Mouse (Mus musculus) v-Abl transformed pro-B cells (cell line): ENCODE data around the gene Nt5c1a.

Experiments used
- in situ Hi-C, 2 experiments: fragments of 400-800 bp; cut with MboI; formaldehyde crosslinking; loops; one replicate each; pipeline ENCODE4 v1.15.1; 2025; ENCODE audit not compliant: unreplicated experiment in 2 of 2

Gene Nt5c1a

DNA sequence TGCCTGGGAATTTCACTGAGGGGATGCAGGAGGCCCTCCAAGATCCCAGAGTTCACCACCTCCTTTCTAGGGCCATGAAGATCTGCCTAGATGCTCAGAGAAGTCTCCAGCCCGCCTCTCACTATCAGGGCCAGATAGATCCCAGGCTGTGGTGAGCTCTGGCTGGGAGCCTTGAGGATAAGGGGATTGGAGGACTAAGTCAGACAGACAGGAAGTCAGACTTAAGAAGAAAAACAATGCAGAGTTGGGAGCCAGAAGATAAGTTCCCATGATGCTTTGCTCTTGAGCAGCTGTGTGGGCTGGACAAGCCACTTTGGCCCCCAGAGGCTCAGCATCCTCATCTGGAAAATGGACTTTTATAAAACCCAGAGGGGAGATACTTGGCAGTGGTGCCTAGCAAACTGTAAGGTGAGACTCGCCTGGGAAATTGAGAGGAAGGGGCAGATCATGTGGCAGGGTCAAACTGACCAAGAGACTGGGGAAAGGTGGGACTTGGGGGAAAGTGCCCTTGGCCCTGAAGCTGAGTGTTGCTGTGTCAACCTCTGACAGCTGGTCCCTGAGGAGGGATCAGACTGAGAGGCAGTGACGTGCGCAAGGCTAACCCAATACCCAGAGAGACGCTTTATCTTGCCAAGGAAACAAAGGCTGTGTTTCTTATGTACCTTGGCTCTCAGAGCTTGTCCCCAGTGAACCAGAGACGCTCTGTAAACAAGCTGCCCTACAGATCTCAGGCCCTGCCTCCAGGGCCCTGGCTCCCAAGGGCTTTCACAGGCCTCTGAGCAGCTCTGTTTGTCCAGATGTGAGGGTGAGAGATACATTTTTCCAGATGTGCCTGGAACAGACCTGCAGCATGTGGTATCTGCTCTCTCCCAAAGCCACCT, 36.3 kb downstream of the Nt5c1a start:
- in situ Hi-C loops, result loop anchor here (10.0 to 25.0 kb wide), 5 partner anchors 383 to 1900 kb away; partner anchors contain the start of genes Zc3h12a (in 2 of the 2), Fhl3 (in 1 of the 2) and Sf3a3 (in 1 of the 2)

DNA sequence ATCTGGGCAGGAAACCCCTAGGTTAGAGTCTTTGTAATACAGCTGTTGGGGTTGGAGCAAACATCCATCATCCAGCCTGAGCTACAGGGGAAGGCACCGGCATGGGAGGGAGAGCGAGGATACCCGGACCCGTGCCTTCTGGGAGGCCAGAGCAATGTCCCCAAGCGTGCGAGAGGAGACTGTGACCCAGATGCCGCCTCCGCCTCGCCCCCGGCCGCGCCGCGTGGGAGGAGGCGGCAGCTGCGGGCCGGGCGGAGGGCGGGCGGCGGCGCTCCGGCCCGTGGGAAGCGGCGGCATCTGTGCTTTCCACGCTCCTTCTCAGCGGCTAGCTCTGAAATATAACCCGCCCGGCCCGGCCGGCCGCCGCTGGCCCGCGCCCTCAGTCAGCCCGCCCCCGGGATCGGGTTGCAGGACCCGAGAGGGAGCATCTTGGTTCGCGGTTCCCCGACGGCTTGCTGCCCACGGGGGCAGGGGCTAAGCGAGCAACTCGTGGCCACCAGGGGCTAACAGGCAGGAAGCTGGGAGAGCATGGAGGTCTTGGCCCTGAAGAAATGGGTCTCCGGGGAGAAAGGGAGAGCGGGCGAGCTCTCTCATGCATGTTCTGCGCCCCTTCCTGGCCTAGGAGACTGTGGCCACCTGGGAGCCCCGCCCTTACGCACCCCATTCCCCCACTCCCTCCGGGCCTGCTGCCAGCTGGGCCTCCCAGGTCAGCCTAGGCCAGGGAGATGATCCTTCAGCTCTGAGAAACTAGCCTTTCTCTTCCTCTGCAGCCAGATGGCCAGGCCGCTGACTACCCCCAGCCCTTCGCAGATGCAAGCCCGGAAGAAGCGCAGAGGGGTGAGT, 38.3 kb downstream of the Nt5c1a start:
- in situ Hi-C loops, result loop anchor here (10.0 to 25.0 kb wide), 5 partner anchors 385 to 1898 kb away; partner anchors contain the start of genes Zc3h12a (in 2 of the 2), Fhl3 (in 1 of the 2) and Sf3a3 (in 1 of the 2)

DNA sequence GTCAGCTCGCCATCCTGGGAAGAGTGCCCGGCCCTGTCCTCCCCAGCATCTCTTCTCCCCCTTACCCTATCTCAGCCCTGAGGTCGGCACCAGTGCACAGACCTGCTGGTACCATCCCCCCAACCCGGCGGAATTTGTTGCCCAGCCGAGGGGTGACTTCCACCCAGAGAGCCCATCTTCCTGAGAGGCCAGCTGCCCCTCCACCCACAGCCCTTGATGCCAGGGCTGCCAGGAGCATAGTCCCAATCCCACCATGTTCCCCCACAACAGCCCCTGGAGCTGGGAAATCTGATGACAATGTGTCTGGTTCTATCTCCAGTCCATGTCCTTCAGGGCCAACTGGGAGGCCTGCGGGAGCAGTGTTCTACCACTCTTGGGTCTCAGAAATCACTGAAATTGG, 44.9 kb downstream of the Nt5c1a start:
- in situ Hi-C loops, result loop anchor here (25.0 kb wide), 3 partner anchors 691 to 1891 kb away; partner anchors contain the start of genes Fhl3 (in 1 of the 2), Sf3a3 (in 1 of the 2) and Zc3h12a (in 1 of the 2)

DNA sequence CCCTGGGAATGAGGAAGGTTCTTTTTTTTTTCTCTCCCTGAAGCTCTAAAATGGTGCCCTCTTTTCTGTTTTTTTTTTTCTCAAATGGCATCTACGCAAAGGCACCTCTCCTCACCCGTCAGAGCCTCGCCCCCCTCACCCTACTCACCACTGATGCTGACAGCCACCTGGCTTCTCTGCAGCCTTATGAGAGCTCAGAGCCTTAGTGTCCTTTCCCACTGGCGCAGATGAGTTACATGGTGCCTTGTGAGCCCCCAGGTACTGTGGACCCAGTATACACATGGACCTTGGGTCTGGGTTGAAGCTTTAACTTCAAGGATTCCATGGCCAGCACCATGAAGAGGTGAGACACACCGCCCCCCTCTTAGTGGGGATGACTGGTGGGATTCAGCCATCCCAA, 45.3 kb downstream of the Nt5c1a start:
- in situ Hi-C loops, result loop anchor here (25.0 kb wide), 3 partner anchors 691 to 1891 kb away; partner anchors contain the start of genes Fhl3 (in 1 of the 2), Sf3a3 (in 1 of the 2) and Zc3h12a (in 1 of the 2)

DNA sequence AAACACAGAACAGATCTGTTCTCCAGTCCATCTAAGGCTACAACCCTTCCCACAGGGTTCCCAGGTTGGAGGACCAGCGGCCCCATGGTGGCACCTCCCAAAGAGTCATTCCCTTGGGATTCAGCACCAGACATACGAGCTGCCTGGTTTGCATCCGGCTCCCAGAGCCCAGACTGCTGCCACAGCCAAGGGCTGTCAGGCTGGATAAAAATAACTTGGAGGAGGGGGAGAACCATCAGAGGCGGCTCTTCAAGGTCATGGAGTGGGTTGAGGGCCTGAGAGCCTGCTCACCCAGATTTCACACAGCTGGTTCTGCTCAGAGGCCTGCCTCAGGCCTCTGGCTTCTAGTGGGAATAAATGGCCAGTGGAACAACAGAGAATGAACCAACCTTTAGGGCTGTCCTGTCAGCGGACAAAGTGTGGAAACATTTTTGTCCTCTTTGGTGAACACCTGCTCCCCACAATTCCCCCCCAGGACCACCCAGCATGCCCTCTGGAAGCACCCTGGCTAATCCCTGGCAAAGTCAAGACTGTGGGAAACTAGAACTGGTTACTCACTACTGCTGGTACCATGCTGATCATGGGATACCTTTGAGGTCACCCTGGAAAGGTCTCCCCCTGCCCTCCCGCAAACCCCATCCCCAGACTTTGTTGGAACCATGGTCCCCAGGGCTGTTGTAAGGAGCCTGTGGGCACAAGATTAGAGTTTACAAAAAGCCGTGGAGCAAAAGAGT, 46.0 kb downstream of the Nt5c1a start:
- in situ Hi-C loops, result loop anchor here (25.0 kb wide), 3 partner anchors 690 to 1890 kb away; partner anchors contain the start of genes Fhl3 (in 1 of the 2), Sf3a3 (in 1 of the 2) and Zc3h12a (in 1 of the 2)

DNA sequence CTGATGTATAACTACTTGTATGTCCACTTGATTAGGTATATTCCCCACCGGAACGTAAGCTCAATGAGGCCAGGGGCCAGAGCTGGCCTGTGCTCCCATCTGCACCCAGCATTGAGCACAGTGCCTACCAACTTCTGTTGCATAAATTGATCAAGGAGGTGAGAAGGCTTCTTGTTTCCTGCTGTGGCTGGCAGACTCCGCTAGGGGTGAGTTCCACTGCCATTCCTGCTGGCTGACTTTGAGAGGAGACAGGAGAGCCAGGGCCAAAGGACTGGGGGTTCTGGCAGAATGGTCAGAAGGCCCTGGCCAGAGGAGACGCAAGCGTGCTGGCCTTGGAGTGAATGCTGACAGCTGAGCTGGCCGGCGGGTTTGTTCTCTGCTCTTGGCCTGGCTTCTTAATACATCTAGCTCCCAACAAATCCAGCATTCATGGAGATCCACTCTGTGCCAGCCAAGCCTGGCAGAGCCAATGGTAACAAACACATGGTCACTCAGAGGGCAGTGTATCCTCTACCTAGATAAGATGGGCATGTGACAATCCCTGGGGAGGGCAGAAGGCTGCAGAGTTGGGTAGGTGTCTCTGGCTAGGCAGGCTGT, 47.8 kb downstream of the Nt5c1a start:
- in situ Hi-C loops, result loop anchor here (25.0 kb wide), 3 partner anchors 688 to 1888 kb away; partner anchors contain the start of genes Fhl3 (in 1 of the 2), Sf3a3 (in 1 of the 2) and Zc3h12a (in 1 of the 2)

DNA sequence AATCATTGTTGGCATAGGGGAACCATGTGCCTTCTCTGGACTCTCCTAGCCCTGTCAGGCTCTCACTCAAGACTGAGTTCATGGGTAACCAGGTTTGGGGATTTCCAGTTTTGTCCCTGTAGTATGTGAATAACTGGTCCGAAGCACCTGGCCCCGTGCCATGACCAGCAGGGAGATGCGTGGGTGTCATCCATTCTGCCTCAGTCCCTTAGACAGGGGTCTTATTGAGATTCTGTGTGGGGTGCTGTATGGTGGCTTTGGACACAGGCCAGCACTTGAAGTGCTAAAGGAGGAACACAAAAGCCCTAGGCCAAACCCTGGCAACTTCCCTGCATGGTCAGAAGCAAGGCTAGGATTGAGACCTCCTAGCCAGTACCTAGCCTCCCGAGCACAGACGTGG, 50.9 kb downstream of the Nt5c1a start:
- in situ Hi-C loops, result loop anchor here in 1 of 2 experiments (10.0 kb wide), 2 partner anchors 47 to 97 kb away; partner anchors contain the start of gene Nt5c1a

DNA sequence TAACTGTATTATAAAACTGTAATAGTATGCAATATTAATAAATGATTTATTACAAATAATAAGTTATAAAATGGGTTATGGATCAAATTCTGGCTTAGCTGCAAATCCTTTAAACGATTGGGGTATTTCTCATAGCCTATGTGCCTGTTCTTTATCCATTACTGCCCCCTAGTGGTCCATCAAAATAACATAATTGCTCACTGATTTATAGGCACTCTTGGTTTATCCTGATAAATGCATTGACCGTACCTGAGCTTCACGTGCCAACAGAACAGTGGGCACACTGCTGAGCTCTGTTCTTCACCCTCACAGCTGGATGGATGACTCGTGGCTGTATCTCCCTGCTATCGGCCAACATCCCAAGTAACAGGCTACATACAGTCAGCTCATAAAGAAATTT, 53.3 kb downstream of the Nt5c1a start:
- in situ Hi-C loops, result loop anchor here (5.0 to 10.0 kb wide), 4 partner anchors 32 to 100 kb away; partner anchors contain the start of gene Nt5c1a (in 1 of the 2)

DNA sequence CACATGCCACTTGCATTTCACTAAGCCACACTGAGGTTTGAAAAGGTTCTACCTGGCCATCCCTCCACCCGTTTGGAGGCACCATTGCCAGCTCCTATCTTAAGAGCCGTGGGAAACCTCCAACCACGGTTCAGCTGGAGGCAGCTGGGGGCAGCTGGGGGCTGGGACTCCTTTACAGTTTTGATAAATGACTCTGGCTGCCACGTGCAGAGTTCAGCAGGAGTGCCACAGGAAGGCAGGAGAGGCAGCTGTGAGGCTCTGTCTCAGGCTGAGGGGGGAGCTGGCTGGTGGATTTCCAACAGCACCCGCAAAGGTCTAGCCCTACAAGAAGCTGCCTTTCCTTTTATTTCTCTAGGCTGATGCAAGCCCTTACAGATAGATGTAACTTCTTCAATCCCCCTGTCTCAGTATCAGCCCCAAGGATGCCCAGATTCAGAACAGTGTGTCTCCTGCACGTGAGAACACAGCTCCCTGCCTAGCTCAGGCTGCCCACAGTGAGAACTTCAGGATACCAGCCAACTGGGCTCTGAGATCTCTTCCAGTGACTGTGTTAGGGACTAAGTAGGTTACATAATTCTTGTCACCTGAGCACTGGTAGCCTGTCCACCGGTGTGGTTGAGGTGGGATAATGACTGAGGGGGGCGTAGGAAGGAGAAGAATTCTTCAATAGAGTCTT, 58.9 kb downstream of the Nt5c1a start:
- in situ Hi-C loops, result no loop called here

DNA sequence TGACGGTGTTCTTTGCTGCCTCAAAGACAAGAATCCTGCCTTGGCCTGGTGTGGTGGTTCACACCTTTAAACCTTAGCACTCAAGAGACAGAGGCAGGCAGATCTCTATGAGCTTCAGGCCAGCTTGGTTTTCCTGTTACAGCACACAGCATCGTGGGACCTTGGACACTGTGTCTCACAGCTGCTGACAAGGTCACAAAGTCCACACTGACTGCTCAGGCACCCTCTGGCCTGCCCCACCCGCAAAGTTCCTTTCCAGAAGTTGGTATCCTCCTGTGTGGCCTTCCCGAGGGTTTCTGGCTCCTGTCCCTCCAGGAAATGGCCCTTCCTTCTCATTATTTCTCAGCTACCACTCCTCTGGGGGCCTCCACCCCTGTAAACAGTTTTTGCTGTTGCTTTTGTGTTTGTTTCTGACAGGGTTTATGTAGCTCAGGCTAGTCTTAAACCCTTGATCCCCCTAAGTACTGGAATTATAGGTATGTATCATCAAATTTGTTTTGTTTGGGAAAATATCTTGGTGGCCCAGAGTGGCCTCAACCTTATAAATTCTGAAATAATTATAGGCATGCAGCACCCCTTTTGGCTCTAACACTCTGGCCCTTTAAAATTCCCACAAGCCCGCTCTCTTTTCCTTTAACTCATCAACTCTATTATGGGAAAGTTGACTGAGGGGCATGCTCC, 60.6 kb downstream of the Nt5c1a start, which contains the start of gene Pabpc4:
Pabpc4 (plus strand) TSS at position 631 of the 681 bp plus-strand sequence.
- in situ Hi-C loops, result no loop called here
